Mouse (Mus musculus) adrenal gland, adult 2 months (tissue): ENCODE measurements around the gene Orm2. TPM values are rescaled to one million over a fixed set of nuclear protein-coding genes. Genes with fewer than 3 reads are reported as not detected.

Source experiments
- DNase-seq: peaks from one replicate; pipeline ENCODE4 v3.0.0; 2021
- polyA plus RNA-seq: library from polyadenylated mRNA; depleted of rRNA; stranded (reverse); fragments of >200 nt; gene quantifications from 2 replicates; pipeline ENCODE4 v1.2.3, GENCODE M21; 2012
- total RNA-seq, 2 experiments: library from RNA; stranded (reverse); gene quantifications; 2 replicates each; pipeline ENCODE4 v1.2.3; 2021

Gene Orm2
- total and polyA plus RNA-seq, 3 experiments, result 0.51 to 8.2 (median 3.9) TPM

DNA sequence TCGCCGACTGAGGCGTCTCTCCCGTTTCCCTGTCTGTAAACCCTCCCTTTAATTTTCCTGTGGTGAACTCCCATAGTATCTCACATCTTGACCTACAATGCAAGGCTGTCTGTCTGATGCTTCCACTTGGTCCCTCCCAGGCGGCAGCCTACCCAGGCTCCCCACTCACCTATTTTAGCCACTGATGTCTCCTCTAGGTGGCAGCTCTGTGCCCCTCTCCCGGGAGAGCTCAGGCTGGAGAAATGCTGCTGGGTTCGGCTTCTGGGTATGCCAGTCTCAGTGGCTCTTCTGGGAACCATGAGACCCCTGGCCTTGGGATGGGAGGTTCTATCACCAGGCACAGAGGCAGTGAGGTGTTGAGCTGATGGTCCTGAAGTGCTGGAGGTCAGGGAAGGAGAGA lies 15.2 kb downstream of the Orm2 start:
- no peak for DNase-seq

DNA sequence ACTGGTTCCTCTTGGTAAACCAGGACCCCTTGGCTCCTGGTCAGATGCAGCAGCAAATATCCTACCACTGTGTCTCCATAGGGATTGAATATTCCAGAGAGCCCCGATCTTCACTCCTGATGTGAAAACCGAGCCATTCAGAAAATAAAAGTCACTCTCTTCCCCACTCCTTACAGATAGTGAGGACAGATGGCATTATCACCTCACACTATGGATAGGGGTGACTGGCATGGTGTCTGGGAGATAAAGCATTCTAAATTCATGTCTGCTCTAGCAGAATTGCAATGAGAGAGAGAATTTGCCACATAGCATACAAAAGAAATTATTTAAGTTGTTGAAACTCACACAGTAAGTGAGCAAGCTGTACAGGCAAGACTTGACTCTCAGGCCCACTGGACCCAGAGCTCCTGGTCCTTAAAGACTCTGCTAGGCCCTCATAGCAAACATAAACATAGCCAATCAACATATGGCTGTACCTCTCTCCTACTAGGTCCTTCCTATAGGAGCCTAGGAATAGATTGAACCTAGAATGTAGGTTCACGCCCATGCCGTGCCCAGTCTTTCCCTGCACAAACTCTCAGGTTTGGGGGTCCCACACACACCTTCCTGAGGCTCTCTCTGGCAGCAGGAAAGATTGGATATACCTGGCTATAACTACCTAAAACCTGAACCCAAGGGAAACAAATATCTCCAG lies 20.6 kb downstream of the Orm2 start:
- DNase-seq, result no peak

DNA sequence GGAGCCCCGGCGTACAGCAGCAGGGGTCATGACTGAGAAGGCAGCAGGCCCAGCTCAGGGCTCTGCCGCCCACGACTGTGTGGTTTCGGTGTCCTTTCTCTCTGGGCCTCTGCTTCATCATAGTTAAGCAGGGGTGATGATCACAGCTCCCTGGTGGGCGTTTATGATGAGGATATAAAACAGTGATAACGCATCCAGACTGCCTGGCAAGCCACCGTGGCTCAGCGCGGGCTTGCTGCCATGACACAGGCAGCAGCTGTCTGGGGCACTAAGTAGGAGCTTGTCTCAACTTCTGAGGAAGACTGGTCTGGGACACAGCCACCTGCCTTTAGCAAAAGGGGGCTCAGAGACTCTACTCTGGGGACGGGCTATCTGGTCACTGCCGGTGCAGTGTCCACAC lies 21.2 kb downstream of the Orm2 start:
- DNase-seq, result no peak

DNA sequence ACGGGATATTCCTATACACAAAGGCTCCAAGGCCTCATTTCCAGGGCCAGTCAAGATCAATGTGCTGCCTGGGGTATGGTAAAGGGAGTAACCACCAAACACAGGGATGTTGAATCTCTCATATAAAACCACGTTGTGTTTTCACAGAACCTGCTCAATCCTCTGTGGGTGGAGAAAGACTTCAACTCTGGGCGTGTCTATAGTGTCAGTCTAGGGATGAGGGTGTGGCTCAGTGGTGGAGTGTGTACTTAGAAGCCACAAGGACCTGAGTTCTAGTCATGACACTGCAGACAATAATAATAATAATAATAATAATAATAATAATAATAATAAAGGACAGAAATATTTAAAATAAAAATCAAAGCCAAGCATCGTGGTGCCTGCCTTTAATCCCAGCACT lies 22.0 kb downstream of the Orm2 start:
- no peak for DNase-seq

DNA sequence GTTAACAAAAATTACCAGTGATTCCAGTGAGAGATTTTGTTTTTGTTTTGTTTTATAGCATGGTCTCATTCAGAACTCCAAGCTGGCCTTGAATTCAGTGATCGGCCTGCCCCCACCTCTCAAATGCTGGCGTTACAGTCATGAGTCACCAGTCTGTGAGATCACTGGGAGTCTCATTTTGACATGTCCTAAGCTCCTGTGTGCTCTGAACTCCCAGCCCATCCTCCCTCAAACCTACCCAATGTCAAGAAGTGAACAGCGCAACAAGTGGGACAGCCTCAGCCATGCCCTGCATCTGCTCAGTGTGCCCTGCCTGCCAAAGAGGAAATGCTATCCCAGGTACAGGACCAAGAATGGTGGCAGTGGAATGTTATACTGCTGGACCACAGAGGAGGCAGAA lies 23.0 kb downstream of the Orm2 start:
- DNase-seq, result peak; percentile 60

DNA sequence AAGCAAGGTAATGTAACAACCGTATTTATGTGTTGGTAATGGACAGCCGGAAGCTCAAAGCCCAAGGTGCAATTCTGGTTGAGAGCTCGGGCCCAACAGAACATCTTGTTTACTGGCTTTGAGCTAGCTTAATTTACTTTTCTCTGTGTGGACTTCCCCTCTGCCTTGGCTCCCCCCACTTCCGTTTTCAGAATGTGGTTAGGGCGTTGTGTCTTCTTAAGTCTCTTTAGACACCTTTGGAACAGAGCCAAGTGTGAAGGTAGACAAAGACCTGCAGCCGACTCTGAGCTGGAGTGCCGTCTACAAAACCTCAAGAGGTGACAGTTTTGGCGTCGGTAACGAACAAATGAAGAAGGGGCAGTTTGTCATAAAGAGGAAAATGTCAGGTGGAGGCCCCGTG lies 23.5 kb downstream of the Orm2 start:
- no peak for DNase-seq

DNA sequence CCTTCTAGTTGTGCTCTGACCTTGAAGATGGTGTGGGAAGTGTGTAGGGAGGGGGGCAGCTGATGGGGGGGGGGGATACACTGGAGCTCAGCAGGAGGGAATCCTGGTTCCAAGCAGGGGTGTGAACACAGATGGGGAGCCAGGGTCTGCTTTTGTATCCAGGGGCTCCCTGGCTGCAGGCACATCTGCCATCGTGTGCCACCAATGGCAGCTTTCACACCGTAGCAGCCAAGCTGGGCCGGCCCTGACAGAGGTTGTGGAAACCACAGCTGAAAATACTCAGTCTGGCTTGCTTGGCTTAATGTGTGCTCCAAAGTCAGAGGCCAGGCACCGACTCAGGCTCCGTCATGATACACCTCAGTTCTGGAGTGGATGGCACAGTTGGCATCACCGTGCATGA lies 25.8 kb downstream of the Orm2 start:
- no peak for DNase-seq

DNA sequence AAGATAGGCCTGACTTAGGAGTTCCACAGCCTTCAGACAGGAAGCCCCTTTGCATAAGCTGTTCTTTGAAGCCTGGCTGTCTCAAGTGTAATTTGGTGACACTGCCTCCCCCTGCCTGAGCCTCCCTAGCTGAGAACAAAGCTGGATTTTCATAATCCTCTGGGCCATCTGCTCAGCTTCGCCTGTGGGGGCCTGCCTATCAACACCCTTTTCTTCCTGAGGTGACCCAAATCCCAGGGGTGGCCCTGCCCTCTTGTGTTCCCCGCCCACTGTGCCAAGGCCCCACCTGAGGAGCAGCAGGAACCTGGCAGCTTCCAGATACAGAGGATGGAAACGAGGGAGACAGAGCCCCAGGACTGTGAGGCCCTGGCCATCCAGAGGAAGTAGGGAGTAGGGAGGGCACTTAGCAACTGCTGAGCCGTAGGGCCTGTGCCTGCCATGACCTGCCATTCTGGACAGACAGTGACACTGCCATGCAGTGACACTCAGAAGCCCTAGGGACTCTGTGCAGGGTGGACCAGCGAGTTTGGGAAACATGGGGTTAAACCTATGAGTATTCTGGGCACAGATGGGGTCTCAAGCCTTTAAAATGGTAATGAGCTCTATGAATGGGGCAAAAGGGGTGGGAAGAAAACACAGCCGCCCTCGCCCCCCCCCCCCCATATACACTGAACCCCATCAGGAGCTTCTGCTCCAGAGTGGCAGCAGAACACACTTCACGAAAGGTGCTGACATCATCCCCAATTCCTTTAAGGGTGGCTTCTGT lies 27.1 kb downstream of the Orm2 start:
- DNase-seq, result no peak

DNA sequence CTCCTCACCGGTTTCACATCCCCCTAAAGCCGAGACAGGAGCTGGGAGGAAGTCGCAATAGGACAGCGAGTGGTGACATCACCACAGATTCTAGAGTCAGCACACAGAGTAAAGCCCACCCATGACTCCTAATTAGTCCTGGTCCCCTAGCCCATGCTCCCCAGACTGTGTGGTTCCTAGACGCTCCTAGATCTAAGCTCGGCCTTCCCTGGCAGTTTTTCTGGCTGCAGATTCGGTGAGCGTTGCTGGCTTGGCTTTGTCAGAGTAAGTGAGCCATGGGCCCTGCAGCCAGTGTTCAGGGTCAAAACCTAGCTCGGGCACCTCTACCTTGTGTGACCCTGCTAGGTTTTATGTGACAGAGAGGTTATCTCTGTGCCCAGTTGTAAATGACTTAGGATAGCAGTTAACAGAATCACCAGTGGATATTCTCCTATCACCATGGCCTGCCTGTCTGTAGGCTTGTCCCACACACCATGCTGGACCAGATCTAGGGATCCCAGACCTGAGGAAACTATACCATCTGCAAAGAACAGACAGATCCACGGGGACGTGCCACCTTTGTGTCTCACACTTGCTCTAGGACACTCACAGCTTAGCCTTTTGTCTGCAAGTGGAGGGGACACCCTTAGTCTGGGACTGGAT lies 27.8 kb downstream of the Orm2 start:
- no peak for DNase-seq

DNA sequence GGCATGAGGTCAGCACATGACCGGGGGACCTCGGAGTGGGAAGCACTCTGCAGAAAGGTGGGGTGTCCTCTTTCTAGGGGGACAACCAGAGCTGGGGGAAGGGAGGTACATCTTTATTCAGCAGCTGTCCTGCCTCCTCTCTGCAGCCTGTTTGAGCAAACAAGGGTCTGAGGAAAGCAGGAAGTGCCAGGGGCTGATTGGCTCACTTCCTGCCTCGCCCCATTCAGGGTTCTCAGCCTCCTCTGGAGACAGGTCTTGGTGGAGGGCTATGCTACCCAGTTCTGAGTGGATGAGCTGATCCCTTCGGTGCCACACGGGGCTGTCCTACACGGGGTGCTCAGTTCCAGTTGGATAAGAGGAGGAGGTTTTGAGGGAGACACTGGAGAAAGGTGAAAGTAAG lies 29.1 kb downstream of the Orm2 start:
- DNase-seq, result no peak

DNA sequence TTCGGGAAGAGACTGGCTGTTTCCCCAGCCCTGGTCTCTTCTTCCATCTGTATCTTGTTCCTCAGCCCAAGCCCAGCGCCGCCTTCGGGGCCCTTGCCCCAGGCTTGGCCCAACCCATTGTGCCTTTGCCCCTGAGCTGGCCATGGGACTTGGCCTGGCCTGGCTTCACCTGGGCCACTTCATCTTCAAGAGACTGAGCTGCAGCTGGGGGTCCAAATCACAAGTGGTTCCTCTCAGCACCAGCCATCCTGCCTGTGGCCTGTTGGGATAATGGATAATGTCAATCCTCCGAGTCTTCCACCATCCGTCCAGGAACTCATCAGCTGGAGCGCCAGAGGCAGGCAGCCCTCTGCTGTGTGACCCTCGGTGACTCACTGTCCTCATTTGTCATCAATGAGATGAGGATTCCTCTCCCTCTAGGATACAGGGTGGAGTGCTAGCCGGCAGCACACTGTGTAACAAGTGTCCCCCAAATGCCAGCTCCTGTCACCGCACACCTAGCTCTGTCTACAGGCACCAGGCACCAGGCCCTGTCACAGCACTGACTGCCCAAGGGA lies 35.8 kb downstream of the Orm2 start:
- no peak for DNase-seq

DNA sequence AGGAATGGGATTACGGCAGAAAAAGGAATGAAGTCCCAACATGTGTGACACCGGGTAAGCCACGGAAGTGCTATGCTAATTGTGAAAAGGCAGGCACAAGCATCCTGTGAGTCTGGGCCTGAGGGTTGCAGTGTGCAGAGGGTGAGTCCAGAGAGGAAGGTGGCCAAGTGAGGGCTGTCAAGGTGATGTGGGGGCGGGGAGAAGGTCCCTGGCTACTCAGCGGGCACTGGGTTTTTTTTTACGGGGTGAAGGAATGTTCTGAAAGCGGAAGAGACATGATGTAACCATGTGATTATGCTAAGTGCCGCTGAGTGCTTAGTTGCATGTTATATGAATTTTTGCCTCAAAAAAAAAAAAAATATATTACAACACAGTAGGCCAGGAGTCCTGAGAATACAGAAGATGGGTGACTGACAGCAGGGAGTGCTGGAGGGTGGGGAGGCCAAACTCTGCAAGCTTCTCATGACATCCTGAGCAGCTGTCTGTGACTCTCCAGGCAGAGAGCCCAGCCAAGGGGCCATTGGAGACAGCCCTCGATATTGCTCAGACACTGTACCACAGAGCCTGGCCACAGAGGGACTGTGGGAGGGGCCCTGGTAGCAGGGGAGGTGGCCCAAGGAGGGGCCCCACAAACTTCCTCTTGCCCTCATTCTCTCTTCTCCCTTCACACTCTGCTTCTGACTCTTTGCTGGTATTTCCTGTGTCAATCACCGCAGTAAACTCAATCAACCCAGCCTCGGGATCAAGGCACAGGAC lies 36.8 kb downstream of the Orm2 start:
- DNase-seq, result no peak

DNA sequence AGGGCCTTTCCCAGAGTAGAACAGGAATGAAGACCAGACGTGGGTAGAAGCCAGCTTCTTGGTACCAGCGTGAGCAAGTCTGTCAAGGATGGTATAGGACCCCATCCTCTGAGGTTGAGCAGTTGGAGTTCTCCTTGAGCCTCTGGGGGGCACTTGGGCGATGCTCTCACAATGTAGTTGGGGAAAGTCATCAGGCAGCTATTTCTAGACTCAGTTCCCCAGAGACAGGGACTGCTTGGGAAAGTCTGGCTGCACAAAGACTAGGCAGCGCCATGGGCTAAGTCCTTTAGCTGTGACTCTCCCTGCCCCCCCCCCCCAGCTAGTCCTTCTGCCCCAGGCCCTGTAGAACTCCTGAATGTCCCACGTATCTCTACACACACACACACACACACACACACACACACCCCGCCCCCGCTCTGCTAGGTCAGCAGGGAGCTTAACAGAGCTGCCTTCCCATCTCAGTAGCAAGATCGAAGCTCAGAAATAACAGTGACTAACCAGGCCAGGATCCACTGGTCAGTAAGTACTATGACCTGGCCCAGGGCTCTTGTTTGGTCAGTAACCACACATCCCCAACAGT lies 37.5 kb downstream of the Orm2 start:
- DNase-seq, result no peak

DNA sequence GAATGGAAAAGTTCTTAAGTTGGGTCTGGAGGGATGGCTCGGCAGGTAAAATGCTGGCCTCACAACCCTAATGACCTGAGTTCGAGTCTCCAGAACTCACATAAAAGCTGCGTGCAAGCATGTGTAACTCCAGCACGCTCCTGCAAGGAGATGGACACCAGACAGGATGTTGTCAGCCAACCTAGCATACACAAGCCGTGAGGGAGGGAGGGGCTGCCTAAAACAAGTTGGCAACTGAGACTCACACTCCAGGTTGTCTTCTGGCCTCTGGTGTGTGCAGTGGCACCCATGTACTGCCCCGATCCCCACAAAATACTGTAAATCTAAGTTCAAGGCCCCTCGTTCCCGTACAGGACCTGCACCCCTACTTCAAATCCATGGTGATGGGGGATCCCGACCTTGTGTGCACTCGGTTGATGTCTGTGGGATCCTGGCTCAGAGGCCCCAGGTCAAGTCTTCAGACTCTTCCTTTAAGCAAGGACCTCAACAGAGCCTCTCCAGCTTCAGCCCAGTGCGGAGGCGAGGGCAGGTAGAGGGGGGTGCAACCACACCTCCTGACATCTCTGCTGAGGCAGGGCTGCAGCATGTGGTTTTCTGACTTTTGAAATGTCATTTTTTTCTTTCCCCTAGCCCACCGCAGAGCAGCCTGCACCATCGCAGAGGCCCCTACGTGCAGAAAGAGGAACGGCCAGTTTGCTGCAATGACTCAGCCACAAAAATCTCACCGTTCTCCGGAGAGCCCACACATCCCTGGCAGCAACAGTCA lies 38.5 kb downstream of the Orm2 start:
- no peak for DNase-seq

DNA sequence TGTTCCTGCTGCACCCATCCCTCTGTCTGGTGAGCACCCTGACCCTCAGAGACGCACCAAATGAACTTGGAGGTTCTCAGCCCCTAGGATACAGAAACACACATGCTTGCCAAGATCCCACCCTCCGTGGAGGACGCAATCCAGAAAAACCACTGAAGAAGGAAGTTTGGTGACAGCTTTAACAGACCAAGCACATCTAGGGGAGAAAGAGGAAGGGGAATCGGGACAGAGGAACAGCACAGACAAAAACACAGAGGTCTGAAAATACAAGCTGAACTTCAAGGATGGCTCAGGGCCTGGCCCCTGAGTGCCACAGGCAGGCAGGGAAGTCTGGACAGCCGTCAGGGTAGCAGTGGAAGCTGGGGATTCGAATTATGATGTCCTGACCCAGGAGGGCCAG lies 39.4 kb downstream of the Orm2 start:
- no peak for DNase-seq

DNA sequence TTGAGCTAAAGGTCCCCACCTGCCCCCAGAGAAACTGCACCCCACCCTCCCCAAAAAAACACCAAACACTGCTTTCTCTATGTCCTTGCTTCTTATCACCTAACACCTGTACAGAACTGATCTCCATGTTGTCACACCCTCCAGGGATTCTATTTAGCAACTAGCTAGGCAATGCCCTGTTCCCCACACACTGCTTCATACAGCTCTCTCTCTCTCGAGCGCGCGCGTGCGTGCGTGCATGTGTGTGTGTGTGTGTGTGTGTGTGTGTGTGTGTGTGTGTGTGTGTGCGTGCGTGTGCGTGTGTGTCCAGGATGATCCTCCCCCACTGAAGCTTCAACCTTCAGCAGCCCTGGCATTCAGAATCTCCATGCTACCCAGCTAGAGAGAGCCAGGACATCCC lies 39.8 kb downstream of the Orm2 start:
- DNase-seq, result no peak

DNA sequence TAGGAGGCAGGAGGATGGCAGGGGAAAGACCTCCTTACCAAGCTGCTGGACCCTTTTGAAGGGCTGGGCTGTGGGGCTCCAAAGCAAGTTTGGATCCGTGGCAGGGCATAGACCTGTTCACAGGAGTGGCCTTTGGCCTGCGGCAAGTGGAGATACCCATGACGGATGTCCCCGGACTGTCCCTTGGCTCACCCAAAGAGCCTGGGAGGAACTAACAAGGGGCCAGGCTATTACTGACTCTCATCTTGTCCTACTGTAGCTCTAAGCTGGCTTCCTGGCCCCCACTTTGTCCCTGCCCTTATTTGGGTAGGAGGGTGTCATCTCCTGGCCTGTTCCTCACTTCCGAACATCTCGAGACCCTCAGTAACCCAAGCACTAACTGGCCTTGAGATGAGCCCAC lies 40.3 kb downstream of the Orm2 start:
- no peak for DNase-seq

DNA sequence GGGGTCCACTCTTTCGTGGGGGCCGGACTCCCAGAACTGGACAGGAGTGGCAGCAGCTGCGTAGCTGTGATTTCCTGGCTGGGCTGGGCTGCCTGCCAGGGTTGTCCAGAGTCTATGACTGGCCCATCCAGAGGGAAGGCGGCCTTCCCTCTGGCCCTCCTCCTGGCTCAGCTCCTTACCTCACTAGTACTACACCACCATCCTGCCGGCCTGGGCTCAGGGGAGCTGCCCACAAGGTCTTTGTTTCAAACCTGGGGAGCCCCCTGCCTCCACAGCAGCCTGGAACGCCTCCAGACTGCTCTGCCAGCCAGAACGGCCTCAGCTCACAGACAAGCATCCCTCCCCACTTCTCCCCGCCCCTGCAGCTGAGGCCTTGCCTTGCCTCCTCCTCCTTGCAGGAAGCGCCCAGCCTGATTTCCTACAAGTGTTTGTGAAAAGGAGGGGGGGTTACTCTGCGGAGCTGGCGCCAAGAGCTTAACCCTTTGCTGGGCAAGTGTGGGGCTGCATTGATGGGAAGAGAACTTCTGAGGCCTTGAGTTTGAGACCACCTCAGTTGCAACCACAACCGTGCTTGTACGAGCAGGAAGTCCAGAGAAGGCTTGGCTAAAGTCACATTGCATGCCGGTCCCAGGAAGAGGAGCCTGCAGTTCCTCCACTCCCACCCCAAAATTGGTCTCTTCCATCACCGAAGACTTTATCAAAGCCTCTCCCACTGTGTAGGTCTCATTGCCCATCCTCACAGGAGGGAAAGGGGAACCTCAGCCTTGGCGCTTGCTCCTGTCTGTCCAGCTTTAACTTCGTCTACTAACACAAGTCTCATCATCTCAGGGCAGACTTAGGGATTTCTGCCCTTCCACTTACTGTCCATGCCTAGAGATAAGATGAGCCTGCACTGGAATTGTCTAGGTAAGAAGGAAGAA lies 41.1 kb downstream of the Orm2 start, which contains the start of gene Akna:
TSS of gene Akna (minus strand) at position 315 of the 920 bp plus-strand sequence.
- peak; percentile 93 for DNase-seq

DNA sequence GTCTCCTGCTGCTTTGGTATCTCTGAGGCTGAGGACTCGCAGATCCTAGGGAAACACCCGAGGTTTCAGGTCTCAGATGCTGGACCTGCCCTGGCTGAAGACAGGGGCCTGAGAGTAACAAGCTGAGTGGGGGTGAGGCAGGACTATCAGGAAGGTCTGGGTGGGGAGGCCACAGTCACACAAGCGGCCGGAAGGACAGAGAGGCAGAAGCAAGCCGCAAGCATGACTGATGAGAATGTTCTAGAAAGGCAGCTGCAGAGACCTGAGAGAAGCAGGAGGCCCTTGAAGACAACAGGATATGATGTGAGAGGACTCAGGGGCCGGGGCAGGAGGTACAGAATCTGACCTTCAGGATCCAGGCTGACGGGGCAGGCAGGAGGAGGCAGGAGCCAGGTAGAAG lies 42.0 kb downstream of the Orm2 start:
- DNase-seq, result no peak

DNA sequence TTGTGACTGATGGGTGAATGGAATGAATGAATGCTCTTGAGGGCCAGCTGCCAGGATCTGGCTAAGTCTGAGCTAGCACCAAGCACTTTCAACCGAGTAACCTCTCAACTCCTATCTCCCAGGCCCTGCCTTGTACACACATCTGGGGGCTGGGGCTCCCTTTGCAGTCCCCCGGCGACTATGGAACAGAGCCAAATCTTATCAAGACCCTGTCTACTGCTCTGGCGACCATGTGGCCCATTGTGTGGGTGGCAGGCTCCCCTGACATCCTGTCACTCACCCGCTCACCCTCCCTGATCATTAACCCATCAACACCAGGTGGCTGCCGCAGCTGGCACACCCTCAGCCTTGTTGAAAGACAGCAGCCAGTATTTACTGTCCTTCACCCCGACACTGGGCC lies 42.8 kb downstream of the Orm2 start:
- DNase-seq, result no peak
